Mouse (Mus musculus) layer of hippocampus, postnatal 36 days (tissue): ENCODE measurements around the gene Qpctl. TPM values are rescaled to one million over a fixed set of nuclear protein-coding genes. Genes with fewer than 3 reads are reported as not detected.

Source experiments
- DNase-seq, 2 experiments: peaks; one replicate each; pipeline ENCODE4 v3.0.0; 2022
- total RNA-seq, 2 experiments: library from RNA; stranded (reverse); gene quantifications; 2 replicates each; pipeline ENCODE4 v1.2.3; 2021

Gene Qpctl
- 10 to 100 TPM; 18.1 to 18.6 TPM for total RNA-seq

DNA sequence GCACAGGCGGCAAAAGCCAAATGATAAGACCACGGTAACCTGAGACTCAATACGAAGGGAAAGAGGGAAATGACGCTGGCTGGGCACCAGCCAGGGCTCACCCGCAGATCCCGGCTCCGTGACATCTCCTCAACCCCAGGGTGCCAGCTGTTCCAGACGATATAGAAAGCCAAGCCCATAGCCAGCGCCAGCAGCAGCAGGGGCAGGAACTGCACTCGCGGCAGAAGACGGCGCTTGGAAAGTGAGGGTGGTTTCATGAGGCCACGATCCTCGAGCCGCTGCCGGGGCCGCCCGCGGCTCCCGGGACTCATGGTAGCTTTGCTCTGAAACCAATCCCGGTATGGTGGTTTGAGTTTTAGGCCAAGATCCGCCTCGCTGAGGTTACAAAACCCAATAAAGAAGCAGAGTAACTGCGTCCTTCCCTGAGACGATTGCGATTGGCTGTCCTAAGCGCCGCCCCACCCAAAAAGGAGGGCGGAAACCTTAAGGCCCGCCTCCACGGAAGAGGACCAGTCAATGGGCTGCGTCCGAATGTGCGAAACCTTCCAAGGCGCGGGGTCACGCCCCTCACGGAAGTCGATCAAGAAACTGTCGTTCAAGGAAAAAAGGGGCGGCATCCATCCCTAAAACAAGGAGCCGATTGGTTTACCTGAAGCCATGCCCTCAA lies at the start of gene Qpctl:
TSS of gene Qpctl (minus strand) at position 417 of the 667 bp plus-strand sequence.
- DNase-seq, result peak; percentile 97 to 98

DNA sequence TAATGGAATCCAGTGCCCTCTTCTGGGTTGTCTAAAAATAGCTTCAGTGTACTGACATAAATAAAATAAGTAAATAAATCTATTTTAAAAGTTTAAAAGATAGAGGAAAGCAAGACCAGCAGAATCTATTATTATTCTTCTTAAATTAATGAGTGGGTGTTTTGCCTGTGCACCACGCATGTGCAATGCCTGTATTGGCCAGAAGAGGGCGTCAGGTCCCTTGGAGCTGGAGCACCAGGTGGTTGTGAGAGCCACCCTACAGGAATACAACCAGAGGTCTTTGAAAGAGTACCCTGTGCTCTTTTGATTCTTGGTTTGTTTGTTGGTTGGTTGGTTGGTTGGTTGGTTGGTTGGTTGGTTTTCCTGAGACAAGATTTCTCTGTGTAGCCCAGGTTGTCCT lies 48.9 kb upstream of the Qpctl start:
- no peak for DNase-seq

DNA sequence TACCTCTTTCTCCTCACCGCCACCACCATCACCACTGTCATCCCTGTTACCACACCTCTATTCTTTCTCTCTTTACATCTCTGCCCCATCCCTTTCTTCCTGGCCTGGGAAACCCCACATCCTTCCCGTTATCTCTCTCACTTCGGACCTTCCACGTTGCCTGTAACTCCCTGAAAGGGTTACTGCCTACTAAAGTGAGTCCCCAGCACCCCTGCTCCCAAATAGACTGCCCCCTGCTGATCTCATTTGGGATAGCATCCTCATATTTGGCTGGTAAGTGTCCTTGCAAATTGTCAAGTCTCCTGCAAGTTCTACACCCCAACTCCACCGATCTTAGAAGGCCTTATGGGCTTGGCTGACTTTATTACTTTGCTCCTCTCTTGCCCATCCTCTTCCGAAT lies 47.6 kb upstream of the Qpctl start:
- DNase-seq, result no peak

DNA sequence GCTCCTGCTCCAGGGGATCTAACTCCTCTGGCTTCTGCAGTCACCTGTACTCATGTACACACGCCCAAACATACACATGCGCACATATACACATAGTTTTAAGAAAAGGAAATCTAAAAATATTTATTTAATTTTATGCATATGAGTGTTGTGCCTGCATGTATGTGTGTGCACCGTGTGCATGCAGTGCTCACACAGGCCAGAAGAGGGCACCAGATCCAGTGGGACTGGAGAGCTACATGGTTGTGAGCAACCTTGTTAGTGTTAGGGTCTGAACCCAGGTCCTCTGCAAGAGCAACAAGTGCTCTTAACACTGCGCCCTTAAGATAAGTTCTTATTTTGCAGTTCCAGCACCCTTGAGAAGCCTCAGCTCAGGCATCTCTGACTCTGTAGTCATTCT lies 45.6 kb upstream of the Qpctl start:
- no peak for DNase-seq

DNA sequence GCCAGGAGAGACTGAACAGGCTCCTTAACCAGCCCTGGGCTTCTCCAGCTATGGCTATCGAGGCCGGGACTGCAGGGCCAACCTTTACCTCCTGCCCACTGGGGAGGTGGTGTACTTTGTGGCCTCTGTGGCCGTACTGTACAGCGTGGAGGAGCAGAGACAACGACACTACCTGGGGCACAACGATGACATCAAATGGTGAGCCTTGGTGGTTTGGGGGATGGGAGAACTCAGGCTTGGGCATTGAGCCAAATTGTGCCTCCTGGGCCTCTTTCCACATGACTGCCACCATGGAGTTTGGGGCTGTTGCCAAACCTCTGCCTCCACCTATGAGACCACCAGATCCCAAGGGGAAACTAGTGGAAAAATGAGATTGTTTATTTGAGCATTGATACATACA lies 35.7 kb upstream of the Qpctl start:
- DNase-seq, result no peak

DNA sequence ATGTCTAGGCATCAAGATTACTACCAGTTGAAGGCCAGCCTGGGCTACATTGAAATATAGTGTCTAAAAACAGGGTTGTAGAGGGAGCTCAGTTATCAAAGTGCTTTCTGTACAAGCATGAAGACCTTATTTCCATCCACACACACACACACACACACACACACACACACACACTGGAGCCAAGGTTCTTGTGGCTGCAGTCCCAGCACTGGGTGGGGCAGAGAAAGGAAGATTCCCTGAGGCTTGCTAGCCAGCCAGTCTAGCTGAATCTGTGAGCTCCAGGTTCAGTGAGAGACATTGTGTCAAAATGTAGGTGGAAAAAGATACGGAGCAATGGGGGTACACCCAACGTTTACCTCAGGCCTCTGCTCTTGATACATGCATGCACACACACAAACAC lies 35.2 kb upstream of the Qpctl start:
- no peak for DNase-seq

DNA sequence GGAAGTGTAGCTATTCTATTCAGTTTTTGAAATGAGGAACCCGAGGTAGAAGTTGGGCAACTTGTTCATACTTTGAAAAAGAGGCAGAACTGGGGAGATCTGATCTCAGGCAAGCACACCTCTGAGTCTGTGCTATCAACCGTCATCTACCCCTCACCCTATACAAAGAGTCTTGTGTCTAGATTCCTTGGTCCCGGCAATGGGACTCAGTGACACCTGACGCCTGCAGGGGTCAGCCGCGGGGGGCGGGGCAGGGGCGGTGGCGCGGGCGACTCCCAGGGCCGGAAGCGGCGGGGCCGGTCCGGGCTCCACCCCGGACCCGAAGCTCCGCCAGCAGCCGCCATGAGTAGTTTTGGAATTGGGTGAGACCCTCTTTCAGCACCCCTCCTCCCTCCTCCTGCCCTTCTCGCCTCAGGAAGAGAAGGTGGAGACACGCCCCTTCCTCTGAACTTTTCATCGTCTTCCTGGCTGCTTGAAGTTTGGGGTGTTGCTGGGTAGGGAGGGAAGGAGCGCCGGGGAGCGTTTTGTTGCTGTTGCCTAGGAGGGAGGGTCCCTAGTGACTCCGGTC lies 31.9 kb upstream of the Qpctl start:
- no peak for DNase-seq

DNA sequence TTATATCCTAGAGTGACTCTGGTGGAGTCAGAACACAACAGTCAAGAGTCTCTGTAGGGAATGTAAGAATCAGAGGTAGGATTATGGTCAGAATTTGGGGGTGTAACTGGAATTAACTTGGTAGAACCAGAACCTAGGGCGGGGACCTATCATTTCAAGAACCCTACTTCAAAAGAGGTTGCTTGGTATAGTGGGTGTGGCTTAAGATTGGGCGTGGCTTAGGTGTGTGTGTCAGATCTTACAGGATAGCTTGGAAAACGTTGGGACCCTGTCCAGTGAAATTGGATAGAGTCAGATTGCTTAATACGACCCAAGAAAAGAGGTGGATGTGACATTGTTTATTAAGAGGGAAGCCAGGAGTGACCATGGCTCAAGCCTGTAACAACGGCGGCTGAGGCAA lies 30.8 kb upstream of the Qpctl start:
- no peak for DNase-seq

DNA sequence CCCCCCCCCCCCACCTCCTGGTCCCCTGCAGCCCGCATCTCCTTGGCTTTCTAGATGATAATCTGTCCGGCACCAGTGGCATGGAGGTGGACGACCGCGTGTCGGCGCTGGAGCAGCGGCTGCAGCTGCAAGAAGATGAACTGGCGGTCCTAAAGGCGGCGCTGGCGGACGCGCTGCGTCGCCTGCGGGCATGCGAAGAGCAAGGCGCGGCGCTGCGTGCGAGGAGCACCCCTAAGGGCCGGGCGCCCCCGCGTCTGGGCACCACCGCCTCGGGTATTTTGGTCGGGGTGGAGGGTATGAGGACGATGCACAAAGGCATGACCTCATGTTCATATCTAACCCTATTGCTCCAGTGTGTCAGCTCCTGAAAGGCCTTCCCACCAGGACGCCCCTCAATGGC lies 30.1 kb upstream of the Qpctl start:
- DNase-seq, result peak; percentile 48 to 55

DNA sequence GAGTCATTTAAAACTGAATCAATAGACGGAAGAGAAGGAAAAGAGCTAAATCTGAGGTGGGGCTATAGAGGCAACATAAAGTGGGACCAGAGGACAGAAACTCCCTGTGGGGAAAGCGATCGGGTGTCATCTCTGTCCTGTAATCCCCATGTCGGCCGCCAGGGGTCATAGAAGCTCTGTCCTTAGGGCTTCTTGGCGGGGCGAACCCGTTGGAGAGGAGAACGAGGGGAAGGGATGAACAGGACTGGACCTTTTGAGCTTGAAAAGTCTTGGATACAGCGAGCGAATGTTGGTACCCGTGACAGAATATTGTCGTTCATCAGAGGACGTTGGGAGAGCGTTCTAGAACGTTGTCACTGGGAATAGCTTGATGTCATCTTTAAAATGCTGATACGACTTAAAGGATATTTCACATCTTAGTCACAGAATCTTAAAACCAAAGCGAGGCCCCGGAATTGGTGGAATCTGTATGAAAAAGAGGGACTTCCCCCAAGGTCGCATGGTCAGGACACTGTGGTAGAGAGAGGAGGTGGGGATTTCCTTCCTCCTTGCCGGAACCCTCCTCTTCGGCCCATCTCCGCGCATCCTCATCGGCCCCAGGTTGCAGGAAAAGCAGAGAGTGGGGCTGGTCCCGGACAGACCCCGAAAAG lies 29.5 kb upstream of the Qpctl start:
- DNase-seq, result peak; percentile 78 to 80

DNA sequence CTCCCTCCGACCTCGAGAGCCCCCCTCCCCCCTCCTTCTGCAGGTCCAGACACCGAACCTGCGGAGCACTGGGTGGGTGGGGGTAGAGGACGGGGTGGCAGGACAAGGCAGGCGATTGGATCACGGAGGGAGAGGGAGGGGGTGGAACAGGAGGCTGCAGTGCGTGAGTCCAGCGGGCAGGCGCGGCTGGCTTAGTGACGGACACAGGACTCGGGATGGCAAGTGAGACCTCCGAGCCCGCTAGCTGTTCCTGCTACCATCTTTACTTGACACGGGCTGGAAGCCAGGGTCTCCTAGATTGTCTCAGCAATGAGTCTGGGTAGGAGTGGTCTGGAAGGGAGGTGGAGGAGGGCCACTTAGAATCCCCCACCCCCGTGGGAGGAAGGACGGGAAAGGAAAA lies 28.9 kb upstream of the Qpctl start:
- DNase-seq, result peak in 1 of 2 experiments; percentile 51

DNA sequence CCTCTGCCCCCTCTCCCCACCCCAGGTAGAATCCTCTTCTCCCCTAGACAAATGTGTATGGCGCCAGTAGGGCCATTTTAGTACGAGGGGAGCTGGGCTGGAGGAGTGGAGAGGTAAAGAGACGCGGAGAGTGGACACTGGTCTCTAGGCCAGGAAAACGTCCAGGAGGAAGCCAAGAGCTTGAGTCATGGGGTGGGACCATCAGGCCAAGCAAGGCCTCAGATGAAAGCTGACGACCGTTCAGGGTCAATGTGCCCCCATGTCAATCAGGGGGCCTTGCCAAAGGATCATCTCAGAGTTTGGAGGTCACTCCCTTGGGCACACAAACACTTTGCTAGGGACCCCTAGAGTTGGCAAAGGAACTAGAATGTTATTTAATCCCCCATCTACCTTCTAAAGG lies 28.1 kb upstream of the Qpctl start:
- DNase-seq, result no peak

DNA sequence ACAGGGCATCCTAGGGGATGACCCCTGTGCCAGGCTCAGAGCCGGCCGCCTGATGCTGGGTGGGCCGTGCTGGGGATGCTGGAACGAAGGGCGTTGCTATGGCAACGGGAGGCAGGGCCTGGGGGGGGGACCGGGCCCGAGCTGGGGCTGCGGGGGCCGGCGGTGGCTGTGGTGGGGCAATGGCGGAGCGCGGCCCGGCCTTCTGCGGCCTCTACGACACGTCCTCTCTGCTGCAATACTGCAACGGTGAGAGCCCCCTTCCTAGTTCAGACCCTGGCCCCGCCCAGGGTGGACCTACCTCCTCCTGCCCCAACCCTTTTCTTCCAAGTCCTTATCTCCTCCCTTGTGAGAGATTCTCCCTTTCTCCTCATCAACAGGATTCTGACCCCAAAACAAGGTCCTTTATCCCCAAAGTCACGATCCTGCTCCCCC lies 27.4 kb upstream of the Qpctl start:
- DNase-seq, result no peak

DNA sequence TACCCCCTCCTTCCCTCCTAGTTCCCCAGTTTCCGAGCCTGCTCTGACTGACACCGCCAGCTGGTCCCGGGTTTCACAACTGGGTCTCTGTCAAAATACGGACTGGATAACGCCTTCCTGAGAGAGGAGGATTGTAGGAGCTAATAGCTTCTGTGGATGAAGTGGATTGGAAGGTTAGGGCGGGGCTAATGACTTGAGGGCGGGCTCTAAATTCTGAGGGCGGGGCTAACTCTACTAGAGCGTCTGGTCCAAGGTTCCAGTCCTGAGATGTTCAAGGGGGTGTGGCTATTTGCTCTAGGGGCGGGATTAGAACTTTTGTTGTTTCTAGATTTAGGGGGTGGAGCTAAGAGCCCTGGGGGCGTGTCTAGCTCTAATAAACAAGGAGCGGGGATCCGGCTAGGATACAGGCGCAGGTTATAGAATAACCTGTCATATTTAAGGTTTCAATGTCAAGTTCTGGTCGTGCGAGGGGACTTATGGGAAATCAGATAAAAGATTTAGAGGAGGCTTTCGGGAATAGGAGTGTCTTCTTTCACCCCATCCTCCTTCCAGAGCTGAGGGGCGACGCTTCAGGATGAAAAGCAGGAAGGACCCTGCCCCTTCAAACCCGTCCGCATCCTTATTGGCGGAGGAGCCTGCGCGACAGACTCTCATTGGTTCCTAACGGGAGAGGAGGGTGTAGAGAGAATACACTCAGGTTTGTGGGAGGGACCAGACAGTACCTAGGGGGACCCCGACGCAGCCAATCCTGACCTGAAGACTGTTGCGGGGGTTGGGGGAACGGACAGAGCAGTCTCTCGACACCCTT lies 26.8 kb upstream of the Qpctl start, which contains the start of gene Eml2:
TSS of gene Eml2 (plus strand) at position 714 of the 808 bp plus-strand sequence.
- DNase-seq, result peak; percentile 88 to 89

DNA sequence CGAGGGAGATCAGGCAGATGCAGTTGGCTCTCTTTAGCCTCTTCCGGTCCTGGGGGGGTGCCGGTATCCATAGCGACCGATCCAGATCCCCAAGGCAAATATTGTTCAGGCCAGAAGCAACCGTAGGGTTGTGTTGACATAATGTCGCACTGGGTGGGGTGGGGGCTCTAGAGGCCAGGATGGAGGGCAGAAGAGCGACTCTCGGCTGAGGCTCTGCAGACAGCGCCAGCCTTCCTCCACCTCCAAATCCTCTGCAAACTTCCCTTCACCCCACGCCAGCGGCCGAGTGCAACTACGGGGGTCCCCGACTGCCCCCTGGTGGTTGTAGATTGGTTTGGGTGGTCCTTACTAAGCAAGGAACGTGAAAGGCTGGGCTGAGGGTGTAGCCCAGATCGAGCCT lies 23.8 kb upstream of the Qpctl start:
- DNase-seq, result peak; percentile 80 to 83

DNA sequence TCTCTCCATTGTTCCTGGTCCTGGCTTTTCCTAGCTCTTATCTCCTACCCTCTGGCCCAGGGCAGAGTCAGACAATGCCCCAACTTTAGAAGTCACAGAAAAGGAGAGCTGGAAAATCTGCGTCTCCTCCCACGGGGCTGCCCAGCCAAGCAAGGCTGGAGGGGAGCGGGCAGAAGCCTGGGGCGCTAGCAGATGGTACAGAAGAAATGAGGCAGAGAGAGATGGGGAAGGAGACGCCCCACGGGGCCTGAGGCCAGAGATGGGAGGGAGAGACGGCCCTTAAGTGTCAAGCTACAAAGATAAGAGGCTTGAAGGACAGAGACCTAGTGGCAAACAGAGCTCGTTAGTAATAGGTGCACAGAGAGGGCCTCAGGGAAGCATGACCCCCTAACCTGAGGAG lies 22.7 kb upstream of the Qpctl start:
- no peak for DNase-seq

DNA sequence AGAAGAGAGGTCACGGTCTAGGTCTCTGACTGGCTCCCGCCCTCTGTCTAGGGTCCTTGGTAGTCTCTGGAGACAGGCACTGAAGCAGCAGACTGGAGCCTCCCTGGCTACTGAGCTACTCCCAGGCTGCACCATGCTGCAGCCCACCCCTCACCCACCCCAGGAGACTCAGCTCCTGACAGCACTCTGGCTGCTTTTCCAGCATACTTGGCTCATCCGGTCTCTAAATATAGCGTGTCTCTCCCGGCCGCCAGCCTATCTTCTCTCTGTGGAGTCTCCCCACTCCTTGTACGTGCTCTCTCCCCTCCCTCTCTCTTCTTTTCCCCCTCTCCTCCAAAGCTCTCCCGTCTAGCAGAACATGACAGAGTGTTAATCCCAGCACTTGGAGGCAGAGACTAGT lies 21.1 kb upstream of the Qpctl start:
- DNase-seq, result peak in 1 of 2 experiments; percentile 31

DNA sequence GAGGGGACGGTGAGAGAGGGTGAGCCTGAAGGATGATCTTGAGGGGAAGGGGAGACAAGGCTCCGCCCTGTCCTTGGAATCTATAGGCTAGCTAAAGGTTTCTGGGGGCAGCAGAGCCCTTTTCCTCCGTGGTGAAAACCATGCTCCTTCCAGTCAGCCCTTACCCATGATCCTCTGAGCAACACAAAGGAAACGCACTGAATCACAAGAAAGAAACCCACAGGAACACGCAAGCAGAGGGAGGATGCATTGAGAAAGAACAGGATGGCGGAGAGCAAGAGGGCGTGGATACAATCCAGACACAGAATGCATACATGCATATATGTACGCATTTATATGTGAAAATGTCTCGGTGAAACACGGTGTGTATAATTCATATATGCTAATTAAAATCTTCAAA lies 20.4 kb upstream of the Qpctl start:
- no peak for DNase-seq

DNA sequence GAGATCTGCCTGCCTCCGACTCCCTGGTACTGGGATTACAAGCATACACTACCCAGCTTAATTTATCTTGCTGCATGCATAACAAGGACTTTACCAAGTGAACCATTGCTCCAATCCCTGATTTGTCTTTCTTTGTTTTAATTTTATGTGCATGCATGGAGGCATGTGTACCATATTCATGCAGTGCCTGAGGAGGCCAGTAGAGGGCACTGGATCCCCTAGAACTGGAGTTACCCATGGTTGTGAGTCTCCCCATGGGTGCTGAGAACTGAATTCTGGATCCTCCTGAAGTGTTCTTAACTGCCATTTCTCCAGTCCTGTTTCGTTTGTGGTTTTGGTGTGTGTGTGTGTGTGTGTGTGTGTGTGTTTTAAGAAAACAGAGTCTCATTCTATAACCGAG lies 17.9 kb upstream of the Qpctl start:
- no peak for DNase-seq

DNA sequence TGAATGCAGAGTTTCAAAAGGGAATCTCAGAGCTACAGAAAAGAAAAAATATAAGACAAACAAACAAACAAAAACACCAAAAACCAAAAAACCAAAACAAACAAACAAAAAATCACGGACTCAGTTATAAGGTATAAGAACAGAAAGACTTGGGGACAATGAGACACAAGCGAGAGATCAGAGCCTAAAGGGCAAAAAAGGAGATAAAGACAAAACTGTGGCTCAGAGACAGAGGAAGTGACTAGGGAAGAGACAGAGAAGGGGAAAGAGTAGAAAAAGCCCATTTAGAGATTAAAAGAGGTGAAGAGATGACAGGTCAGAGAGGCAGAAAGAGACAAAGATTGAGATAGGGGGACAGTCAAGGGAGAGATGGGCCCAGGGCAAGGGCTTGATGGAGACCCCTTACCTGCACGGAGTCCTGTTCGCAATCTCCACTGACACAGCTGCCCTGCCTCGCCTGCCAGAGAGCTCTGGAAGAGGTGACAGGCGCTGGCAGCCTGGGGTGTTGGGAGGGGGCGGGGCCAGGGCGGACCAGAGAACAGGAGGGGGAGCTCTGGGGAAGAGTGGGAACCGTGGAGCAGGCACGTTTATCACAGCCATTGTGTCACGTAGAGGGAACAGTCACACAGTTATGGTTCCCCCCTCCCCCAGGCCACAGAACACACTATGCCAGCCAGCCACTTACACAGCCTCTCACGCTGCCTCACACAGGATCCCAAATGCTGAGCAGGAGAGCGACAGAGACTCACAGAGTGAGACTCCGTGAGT lies 16.7 kb upstream of the Qpctl start, which contains the start of gene Gipr:
TSS of gene Gipr (minus strand) at position 472 of the 768 bp plus-strand sequence.
- DNase-seq, result no peak

DNA sequence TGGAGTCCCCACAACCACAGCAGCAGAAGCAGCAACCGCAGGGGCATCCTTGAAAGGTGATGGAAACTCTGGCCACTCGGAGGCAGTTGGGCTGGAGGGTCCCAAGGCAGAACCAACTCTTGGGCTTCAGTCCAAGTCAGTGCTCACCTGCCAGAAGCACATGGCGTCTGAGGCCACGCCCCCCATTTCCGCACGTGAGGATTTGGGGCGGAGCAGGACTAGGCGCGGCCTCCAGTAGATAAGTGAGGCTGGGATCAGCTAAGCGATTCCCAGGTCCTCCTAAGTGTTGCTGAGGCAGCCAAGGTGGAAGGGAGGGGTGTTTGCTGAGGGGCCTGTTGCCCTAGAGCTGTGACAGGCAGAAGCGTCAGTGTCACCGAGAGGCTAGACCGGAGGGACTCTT lies 15.9 kb upstream of the Qpctl start:
- DNase-seq, result no peak

DNA sequence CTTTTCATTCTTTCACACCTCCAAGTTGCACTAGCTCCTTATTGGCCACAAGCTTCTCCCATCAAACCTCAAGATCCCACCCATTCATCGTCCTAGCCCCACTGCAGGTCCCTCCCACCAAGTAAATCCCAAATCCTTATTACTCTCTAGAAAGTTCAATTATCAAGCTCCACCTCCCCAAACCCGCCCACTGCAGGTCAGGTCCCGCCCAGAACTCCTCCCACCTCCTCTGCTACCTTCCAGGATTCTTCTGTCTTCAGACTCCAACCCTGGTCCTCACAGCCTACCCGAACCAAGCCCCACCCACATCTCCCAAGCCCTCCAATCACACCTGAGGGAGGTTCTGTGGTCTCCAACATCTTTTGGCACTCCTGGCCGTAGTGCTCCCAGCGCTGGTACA lies 15.1 kb upstream of the Qpctl start:
- no peak for DNase-seq
